Mouse (Mus musculus) heart, adult 2 months (tissue): ENCODE data around the gene Vcam1.

Experiments used
- CTCF ChIP-seq: fragments of 200-600 bp; IDR thresholded peaks from 2 replicates; pipeline ENCODE4 v1.8.1; 2022; ENCODE audit warnings: antibody characterized with exemption, mild to moderate bottlenecking, moderate library complexity
- EP300 ChIP-seq: fragments of 200-500 bp; IDR thresholded peaks from 2 replicates; pipeline ENCODE4 v1.6.1; 2011; ENCODE audit warnings: low read depth, low read length, control low read depth; ENCODE audit not compliant: insufficient read depth
- POLR2A ChIP-seq: fragments of 200-500 bp; IDR thresholded peaks from 2 replicates; pipeline ENCODE4 v1.6.1; 2011; ENCODE audit warnings: mild to moderate bottlenecking, low read depth, low read length, control low read depth; ENCODE audit not compliant: insufficient read depth

- TF ChIP-seq CTCF, result no peak
- TF ChIP-seq POLR2A, result no peak
- no peak for TF ChIP-seq EP300
These were observed 9.5 kb upstream of the Vcam1 start for GRCm38 (mm10) chr3:116139000-116139399.
